16 mouse cellular contexts compared by ENCODE assay signal in genomic region chr8:35915878-35916518, GRCm38 (mm10).
DNase-seq lines count a peak whose midpoint lies in the region; ATAC-seq and TF ChIP-seq lines count a peak whose summit lies in the region.
"Had no signal": no experiment of that assay in that cellular context is flagged by ENCODE, and none has a peak within 500 bp of the region (broad histone marks: within the 10 kb centered on the region; RNA-seq: fewer than 3 reads in every experiment).

No protein-coding gene starts in this region.

- no peak for TF ChIP-seq EP300 in heart, adult 2 months (IDR thresholded peaks at IDR 0.05; ENCODE audit: insufficient read depth, low read depth, low read length)

- no peaks in the 10 kb centered on the region for H3K9me3 ChIP-seq in stomach, embryonic 14.5 days (ENCODE audit: control insufficient read depth, low read depth, low read length)
- H3K9me3 ChIP-seq: hindbrain, embryonic 10.5 days; neural tube, embryonic 13.5 days had no signal

- intact Hi-C loops in heart, adult 2 months (cut with DNase I) = no loop called here
- intact Hi-C loops in heart, postnatal 25 days (cut with DNase I) = loop anchor here (2.0 to 5.0 kb wide), 2 partner anchors 33 to 54 kb away; no protein-coding TSS in a partner anchor

- H3K4me2 ChIP-seq in stomach, embryonic 14.5 days (replicated peaks; ENCODE audit: low read depth, low read length) = no peak overlapping the region
- H3K4me2 ChIP-seq: neural tube, embryonic 13.5 days had no signal

- no peak for TF ChIP-seq POLR2A in heart, adult 2 months (IDR thresholded peaks at IDR 0.05; ENCODE audit: insufficient read depth, low read depth, low read length)
- no peak for TF ChIP-seq POLR2A in thymus, adult 2 months (IDR thresholded peaks at IDR 0.05; ENCODE audit: control insufficient read depth, extremely low read depth, insufficient read depth, low read length, poor library complexity)

- H3K36me3 ChIP-seq in heart, adult 2 months (ENCODE audit: control insufficient read depth, insufficient read depth, low read length) = no peaks in the 10 kb centered on the region; the same call in 1 of the 2 replicates
- no peaks in the 10 kb centered on the region for H3K36me3 ChIP-seq in stomach, embryonic 14.5 days (ENCODE audit: control insufficient read depth, insufficient read depth, low read length)
- H3K36me3 ChIP-seq in thymus, adult 2 months (ENCODE audit: control insufficient read depth, insufficient read depth, low read length) = no peaks in the 10 kb centered on the region
- H3K36me3 ChIP-seq: hindbrain, embryonic 10.5 days; neural tube, embryonic 13.5 days had no signal

- peaks cover 21% of the 10 kb centered on the region for H3K4me1 ChIP-seq in heart, adult 2 months (ENCODE audit: control insufficient read depth, insufficient read depth, low read length)
- H3K4me1 ChIP-seq in stomach, embryonic 14.5 days (ENCODE audit: control insufficient read depth, insufficient read depth, low read length) = peaks cover 10% of the 10 kb centered on the region
- H3K4me1 ChIP-seq in thymus, adult 2 months (replicated peaks; ENCODE audit: control insufficient read depth, insufficient read depth, low read length) = no peaks in the 10 kb centered on the region

- H3K27ac ChIP-seq in heart, adult 2 months = peak overlapping the region; percentile 49
- no peak overlapping the region; the same call in 1 of the 2 replicates for H3K27ac ChIP-seq in stomach, embryonic 14.5 days (ENCODE audit: low read length)
- H3K27ac ChIP-seq in thymus, adult 2 months (ENCODE audit: control insufficient read depth, insufficient read depth, low read length) = no peak overlapping the region
- H3K27ac ChIP-seq: hindbrain, embryonic 10.5 days; layer of hippocampus, adult 2 months; macrophage; neural tube, embryonic 13.5 days had no signal

- WGBS in heart, adult 2 months = 42% methylated on average over 10 of the region's 10 CpGs
- 28% methylated on average over 10 of the region's 10 CpGs for WGBS in stomach, embryonic 14.5 days
- 92% methylated on average over 10 of the region's 10 CpGs for WGBS in thymus, adult 2 months

- H3K27me3 ChIP-seq in heart, adult 2 months (ENCODE audit: control insufficient read depth, insufficient read depth, low read length) = no peaks in the 10 kb centered on the region
- no peaks in the 10 kb centered on the region for H3K27me3 ChIP-seq in stomach, embryonic 14.5 days (ENCODE audit: control insufficient read depth, insufficient read depth, low read length)
- no peaks in the 10 kb centered on the region for H3K27me3 ChIP-seq in thymus, adult 2 months (ENCODE audit: control insufficient read depth, insufficient read depth, low read length)
- H3K27me3 ChIP-seq: neural tube, embryonic 13.5 days had no signal

- DNase-seq in heart, adult 2 months = peak in 1 of 2 experiments; percentile 11
- no peak for DNase-seq in heart, postnatal 25 days (ENCODE audit: low spot score)
- DNase-seq in kidney, postnatal 14 days = peak; percentile 16
- DNase-seq in kidney, adult 9 months = no peak
- DNase-seq in Muller cell, postnatal 12 days (ENCODE audit: inconsistent ontology term) = peak; percentile 24
- no peak for DNase-seq in thymus, adult 2 months
- DNase-seq in urinary bladder, postnatal 4 days (ENCODE audit: low spot score in 2 of 2) = no peak
- DNase-seq: adrenal gland, adult 8-10 months; cerebellum, adult 9-11 months; gastrocnemius, postnatal 25 days had no signal

- no peak overlapping the region for H3K9ac ChIP-seq in heart, adult 2 months (ENCODE audit: low read depth, low read length)
- no peak overlapping the region for H3K9ac ChIP-seq in stomach, embryonic 14.5 days (replicated peaks; ENCODE audit: low read depth, low read length)
- H3K9ac ChIP-seq: neural tube, embryonic 13.5 days had no signal

- H3K4me3 ChIP-seq in heart, adult 2 months = no peak overlapping the region
- no peak overlapping the region for H3K4me3 ChIP-seq in stomach, embryonic 14.5 days (ENCODE audit: low read depth, low read length)
- no peak overlapping the region for H3K4me3 ChIP-seq in thymus, adult 2 months (ENCODE audit: control insufficient read depth, insufficient read depth, low read length)
- H3K4me3 ChIP-seq: hindbrain, embryonic 10.5 days; layer of hippocampus, adult 2 months; neural tube, embryonic 13.5 days had no signal

- no peaks in the 10 kb centered on the region for H3K79me2 ChIP-seq in heart, adult 2 months (replicated peaks; ENCODE audit: control insufficient read depth, insufficient read depth, low read length)

- no peak for TF ChIP-seq CTCF in heart, adult 2 months (IDR thresholded peaks at IDR 0.05)
- no peak for TF ChIP-seq CTCF in thymus, adult 2 months (IDR thresholded peaks at IDR 0.05; ENCODE audit: borderline replicate concordance, control insufficient read depth, extremely low read depth, insufficient read depth, low read length, poor library complexity)

- peak; percentile 53; the same call in 1 of the 2 replicates for ATAC-seq in stomach, embryonic 14.5 days (ENCODE audit: insufficient number of reproducible peaks, insufficient read depth, low FRiP score, low read depth)
- ATAC-seq: inflammation-experienced regulatory T-cells, adult 6 months had no signal

Comparison
In these comparisons a context has a peak if more than half of its experiments do, and no peak if none do; other contexts are left out.
1. DNase-seq: peak in kidney, postnatal 14 days (single experiment) and Muller cell, postnatal 12 days (single experiment); none in heart, postnatal 25 days (single experiment), kidney, adult 9 months (single experiment), thymus, adult 2 months (single experiment) and urinary bladder, postnatal 4 days (0 of 2).